Mouse (Mus musculus): ENCODE data around the gene Speer1. TPM values are rescaled to one million over a fixed set of nuclear protein-coding genes. Genes with fewer than 3 reads are reported as not detected.
"Not testable (repeated sequence)": the region's sequence is repeated elsewhere in the genome, so short reads cannot be mapped to it uniquely, and the experiment has no call there.

Speer1 gene
- not detected for total RNA-seq (2021)
- long read RNA-seq, experiment 1 = 0 reads
- long read RNA-seq, experiment 2 = 0 reads

DNA sequence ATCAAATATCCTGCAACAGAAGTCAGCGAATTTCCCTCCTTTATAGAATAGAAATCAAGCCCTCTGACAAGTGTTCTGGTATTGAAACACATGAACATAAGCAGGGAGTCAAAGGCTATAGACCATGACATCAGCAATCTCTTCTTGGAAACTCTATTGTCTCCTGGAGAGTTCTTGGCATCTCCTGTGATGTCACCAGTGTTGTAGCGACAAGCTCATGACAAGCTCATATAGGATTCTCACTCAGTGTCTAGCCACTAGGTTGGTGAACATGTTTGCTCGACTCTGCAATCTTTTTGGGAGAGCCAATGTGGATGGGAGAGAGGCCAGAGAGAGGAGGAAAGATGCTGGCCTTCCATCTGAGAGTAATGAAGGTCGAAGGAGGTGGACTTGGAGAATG, at the start of gene Speer1:
Gene Speer1 (plus strand): TSS at position 301 of the 400 bp plus-strand sequence.
- DNase-seq (ENCODE audit: low spot score in 2 of 2) = not testable (repeated sequence)

Other genes with a start within 250 kb of the Speer1 start
- gene Gm8879, start 213.9 kb upstream of the Speer1 start, total RNA-seq (2021) = not detected
- gene Gm5861, start 158.4 kb upstream of the Speer1 start, total RNA-seq (2021) = not detected
- gene Gm8890, start 85.5 kb upstream of the Speer1 start, total RNA-seq (2021) = not detected
- not detected for gene Gm8897, start 74.9 kb downstream of the Speer1 start, total RNA-seq (2021)
- gene Gm8906, start 161.2 kb downstream of the Speer1 start, total RNA-seq (2021) = not detected